Mouse (Mus musculus): ENCODE results near the gene Ube4a.

The Ube4a gene

GRCm38 (mm10) chr9:44965126-44965832 lies at the start of gene Ube4a:
Ube4a (minus strand) TSS chr9:44965600.
- in situ Hi-C loops (cut with MboI, MseI), result no loop called here

GRCm38 (mm10) chr9:45014879-45015278 lies 49.5 kb upstream of the Ube4a start:
- in situ Hi-C loops (cut with MboI, MseI), result loop anchor here (5.0 to 10.0 kb wide), 3 partner anchors 38 to 98 kb away; partner anchors contain the start of gene Jaml

DNA sequence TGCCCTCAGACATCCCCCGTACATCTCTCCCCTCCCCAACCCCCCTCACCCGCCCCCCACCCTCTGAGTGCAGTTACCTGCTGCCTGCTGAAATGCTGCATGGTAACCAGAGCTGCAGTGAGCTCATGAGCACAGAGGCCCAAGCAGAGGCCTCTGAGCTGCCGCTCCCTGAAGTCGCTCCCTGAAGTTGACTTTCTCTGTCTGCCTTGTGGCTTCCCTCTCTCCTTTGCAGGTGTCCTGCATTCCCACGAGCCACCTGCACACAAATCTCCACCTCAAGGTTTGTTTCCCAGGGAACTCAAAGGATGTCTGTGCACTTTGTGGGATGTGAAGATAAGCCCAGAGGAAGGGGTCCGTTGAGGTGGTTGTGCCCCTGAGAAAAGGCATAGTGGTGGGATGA lies 45.9 kb upstream of the Ube4a start:
- in situ Hi-C loops (cut with MboI, MseI), result loop anchor here (5.0 to 10.0 kb wide), 3 partner anchors 34 to 94 kb away; partner anchors contain the start of gene Jaml

DNA sequence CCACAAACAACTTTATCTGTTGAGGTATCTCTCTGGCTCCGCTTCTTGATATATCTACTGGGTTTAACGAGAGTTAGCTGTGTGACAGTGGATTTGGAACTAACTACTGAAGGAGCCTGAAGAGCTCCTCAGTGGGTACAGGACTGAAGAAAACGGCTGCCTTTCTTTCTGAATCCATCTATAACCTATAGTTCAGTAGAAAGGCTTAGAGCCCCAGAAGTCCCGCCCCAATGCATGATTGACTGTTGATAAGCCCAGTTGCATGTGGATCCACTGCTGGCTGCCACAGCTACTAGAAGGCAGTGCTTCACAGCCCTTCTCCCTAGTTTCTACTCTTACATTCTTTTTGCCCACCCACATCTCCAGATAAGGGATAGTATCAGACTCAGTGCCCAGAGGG lies 45.1 kb upstream of the Ube4a start:
- in situ Hi-C loops (cut with MboI, MseI), result loop anchor here (5.0 to 10.0 kb wide), 3 partner anchors 33 to 93 kb away; partner anchors contain the start of gene Jaml

DNA sequence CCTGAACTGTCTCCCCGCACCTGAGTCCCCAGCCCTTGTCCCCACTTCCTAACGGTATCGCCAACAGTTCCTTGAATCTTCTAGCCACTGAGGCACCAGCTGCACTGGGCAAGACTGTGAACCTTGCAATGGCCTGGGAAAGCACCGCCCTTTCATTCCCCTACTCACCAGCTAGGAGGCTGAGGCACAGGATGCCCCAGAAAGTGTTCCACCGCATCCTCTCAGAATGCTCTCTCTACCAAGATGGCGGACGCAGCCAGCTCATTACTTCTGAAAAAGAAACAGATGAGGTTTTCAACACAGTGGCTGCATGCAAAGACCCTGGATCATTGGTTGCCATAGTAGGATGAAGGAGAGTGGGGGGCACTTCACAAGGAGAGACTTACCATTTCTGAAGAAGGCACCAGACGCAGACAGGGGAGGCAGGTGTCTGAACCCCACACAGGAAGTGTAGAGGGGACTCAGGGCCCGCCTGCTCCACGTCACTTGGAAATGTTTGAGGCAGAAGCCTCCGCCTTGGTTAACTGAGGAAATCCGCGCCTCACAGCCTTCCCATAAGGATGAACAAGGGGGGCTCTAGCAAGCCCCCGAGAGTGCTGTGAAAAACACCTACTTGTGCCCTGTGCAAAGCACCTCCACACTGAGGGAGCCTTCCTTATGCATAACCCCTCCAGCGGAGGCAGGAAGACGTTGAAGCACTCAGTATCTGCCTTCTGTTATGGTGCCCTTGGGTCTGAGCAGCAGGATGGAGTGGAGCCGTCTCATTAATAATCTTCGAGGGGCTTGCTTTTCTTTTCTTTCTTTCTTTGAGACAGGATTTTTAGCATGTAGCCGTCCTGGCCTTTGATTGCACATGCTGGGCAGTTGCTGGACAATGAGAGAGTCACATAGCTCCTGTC lies 44.0 kb upstream of the Ube4a start, which contains the start of gene Cd3e:
Cd3e (minus strand) TSS at position 448 of the 899 bp plus-strand sequence.
- in situ Hi-C loops (cut with MboI, MseI), result loop anchor here (5.0 to 10.0 kb wide), 3 partner anchors 32 to 92 kb away; partner anchors contain the start of gene Jaml

DNA sequence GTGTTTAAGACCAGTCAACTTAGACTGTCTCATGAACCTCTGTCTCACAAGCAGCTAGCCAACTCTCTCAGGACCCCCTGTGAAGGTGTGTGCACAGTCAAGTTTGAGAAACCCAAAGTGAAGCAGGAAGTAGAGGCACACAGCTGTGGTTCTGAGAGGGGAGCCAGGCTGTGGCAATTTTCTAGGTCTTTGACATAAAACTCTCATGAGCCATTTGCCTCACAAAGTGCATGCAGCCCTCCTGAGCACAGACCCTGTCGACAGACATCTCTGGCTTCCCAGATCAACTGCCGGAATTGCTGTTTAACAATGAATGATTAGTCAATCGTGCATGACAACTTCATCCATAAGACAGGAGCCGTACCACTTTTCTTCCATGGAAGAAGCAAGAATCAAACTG lies 42.9 kb upstream of the Ube4a start:
- in situ Hi-C loops (cut with MboI, MseI), result no loop called here

- in situ Hi-C loops (cut with MboI, MseI), result no loop called here
These were observed 42.0 kb upstream of the Ube4a start for GRCm38 (mm10) chr9:45007404-45007803.

DNA sequence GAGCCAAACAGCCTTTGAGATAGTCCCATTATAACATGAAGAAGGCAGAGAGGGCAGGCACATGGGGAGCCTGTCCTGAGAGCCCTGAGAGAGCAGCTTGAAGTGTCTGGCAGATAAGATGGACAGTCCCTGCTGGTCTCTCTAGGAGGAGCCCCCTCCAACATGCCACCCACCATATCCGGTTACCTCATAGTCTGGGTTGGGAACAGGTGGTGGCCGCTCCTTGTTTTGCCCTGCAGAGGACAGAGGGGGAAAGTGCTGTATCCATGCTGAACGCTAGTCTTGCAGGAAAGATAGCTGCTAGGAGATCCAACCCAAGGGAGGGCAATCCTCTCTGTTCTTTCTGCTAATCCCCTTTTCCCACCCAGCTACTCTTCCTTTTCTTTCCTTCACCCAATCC lies 34.8 kb upstream of the Ube4a start:
- in situ Hi-C loops (cut with MboI, MseI), result no loop called here

DNA sequence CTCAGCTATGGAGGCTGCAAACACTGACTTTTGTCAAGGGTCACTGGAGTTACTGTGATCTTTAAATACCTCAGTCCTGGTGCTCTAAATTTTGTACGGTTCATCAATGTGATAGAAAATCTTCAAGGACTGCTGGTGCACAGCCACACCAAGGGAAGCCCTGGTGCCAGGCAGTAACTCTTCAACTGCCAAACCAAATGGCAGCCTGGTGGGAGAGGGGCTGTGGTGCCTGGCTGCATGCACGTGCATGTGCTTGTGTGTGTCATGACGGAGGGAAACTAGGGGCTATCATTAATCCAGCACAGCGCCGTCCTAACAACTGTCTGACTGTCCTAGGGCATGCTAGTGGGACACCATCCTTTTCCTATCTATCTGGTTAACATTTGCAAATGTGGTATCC lies 34.4 kb upstream of the Ube4a start:
- in situ Hi-C loops (cut with MboI, MseI), result no loop called here

DNA sequence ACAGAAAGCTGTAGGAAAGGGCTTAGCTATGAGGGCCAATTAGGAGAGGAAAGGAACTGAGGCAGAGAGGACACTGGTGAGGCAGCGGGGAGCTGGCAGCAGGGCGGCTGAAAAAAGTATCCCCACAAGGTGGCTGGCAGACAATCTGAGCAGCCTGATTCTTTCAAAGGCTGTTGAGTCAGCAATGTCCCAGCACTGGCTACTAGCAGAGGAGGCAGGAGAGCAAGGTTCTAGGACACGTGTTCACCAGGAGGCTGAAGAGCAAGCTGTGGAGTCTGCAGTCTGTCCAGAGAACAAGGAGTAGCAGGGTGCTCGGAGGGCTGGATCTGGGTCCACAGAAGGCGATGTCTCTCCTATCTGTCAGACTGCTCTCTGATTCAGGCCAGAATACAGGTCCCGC lies 33.8 kb upstream of the Ube4a start:
- in situ Hi-C loops (cut with MboI, MseI), result no loop called here

DNA sequence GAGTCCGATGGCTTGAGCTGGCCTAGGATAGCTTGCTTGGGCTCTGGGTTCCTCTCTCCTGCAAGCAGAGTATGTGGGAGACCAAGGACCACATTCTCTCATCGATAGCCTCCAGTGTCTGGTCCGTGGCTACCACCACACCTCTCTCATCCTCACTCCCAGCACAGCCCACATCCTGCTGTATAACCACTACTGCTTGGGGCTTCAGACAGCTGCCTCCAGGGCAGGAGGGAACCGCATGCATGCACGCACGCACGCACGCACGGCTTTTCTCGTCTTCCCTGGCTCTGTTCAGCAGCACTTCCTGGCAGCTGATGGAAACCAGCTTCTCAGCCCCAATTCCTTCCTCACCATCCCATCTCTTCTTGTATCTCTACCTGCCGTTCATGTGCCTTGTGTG lies 32.7 kb upstream of the Ube4a start:
- in situ Hi-C loops (cut with MboI, MseI), result no loop called here

DNA sequence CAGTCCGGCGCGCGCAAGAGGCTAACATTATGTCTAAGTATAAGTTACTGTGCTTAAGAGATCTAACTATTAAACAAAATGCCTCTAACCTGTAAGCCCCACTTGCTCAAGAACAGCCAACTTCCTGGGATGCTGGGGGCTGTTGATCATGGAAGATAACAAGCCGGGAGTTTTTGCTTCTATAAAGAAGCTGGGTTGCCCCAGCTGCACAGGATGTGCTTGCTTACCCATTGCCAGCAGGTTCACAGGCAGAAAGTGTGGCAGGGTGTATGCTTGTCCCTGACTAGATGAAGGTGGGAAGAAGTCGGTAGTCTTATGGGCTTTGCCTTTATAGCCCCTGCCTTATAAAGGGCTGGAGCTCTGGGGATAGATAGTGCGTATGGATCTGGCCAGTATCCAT lies 31.2 kb upstream of the Ube4a start:
- in situ Hi-C loops (cut with MboI, MseI), result no loop called here

DNA sequence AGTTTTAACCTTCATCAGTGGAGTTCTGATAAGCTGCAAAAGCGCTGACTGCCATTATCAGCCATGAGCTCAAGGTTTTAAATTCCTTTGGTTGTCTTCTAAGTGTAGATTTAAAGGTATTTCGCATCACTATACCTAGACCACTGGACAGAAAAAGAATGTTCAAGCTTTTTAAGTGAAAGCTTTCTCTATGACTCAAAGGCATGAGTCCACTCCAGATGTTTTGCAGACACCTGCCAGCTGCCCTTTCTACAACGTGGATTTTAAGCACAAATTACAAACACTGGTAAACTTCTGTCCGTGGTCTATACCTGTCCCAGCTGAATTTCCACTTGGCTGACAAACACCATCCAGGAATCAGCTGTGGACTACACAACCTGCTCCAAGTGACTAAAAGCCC lies 29.6 kb upstream of the Ube4a start:
- in situ Hi-C loops (cut with MboI, MseI), result no loop called here

GRCm38 (mm10) chr9:44993268-44993667 lies 27.9 kb upstream of the Ube4a start:
- in situ Hi-C loops (cut with MboI, MseI), result no loop called here

GRCm38 (mm10) chr9:44992271-44992670 lies 26.9 kb upstream of the Ube4a start:
- in situ Hi-C loops (cut with MboI, MseI), result no loop called here

DNA sequence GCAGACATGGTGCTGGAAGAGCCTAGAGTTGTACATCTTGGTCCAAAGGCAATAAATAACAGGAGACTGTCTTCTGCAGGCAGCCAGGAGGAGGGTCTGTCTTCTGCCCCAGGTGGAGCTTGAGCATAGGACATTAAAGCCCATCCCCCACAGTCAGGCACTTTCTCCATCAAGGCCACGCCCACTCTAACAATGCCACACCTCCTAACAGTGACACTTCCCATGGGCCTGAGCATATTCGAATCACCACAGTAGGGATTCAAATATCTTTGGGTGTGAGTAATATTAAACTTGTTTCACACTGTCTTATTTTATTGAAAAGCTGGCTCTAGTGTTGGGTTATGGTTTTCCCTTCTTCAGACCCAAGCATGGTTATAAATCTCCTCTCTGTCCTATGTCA lies 26.4 kb upstream of the Ube4a start:
- in situ Hi-C loops (cut with MboI, MseI), result no loop called here

DNA sequence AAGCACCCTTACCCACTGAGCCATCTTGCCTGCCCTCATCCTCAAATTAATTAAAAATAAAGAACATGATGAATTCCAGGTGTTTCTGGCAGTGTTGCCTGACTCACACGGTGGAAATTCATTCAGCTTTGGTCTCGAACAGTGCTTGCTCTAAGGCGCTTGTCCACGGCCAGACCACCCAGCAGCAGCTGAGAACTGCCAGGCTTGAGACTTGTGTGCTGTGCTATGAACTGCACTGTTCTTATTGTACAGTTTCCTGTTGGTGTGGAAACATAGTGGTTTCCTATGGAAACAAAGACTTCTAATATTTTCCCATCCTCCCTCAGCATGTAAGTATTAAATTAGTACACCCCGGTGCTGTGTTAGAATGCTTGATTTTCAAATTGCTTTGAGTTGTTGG lies 21.6 kb upstream of the Ube4a start:
- in situ Hi-C loops (cut with MboI, MseI), result no loop called here

DNA sequence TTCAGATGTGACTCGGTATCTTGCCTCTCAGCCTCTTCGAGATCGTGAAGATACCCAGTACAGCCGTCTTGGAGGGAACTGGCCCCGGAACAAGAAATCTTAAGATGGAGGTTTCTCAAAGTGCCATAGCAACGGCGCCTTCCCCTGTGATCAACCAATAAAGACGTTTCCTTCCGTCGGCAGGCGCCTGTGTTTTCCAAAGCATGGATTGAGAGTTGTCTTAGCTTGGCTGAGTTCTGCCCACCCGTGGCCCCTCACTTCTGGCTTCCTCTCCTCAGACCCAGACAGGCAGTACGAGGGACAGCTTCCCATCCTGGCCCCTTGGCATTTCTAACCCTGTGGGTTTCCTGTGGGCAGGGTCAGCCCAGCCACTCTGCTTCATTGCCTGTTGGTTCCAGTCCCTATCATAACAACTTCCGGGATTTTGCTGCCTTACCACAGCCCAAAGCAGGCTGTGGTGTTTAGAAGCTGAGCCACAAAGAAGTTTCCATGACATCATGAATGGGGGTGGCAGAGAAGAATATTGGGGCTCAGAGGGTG lies 20.9 kb upstream of the Ube4a start:
- in situ Hi-C loops (cut with MboI, MseI), result no loop called here

DNA sequence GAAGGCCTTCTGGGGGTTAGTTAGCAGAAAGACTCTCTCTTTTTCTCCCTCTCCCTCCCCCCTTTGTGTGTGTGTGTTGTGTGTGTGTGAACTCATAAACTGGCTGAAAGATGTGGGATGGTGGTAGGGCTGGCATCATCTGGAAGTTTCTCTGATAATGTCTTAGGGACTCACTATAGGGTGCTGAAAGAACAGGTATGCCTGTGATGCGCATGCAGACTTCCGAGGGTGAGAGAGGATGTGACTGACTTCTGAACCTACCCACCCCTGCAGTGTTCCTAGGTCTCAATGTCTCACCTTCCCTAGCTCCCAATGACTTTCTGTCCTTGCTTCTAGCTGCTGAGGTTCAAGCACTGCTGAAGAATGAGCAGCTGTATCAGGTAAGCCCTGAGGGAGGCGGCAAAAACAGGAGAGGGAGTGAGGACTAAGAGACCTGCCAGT lies 20.3 kb upstream of the Ube4a start:
- in situ Hi-C loops (cut with MboI, MseI), result no loop called here

- in situ Hi-C loops (cut with MboI, MseI), result no loop called here
These were observed 17.6 kb upstream of the Ube4a start for GRCm38 (mm10) chr9:44983001-44983400.

DNA sequence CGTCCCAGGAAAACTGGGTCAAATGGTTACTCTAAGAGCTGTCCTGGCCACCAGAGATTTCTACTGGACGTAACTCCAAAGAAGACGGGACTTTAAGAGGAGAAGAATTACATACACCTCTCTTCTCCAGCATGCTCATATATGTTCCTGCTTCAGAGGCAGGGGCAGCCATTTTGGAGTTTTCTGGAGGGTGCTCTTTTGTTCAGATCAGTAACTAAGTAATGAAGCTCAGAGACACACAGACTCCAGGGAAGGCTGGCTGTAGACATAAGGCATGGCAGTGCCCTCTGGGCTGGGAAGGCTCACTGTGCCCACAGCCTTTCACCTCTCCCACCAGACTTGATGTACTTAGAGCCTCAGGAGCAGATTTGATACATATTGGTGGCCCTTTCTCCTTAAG lies 17.1 kb upstream of the Ube4a start:
- in situ Hi-C loops (cut with MboI, MseI), result no loop called here

GRCm38 (mm10) chr9:44982081-44982480 lies 16.7 kb upstream of the Ube4a start:
- in situ Hi-C loops (cut with MboI, MseI), result no loop called here

Data from T-helper 1 cell (primary cell).